Mouse (Mus musculus) myocyte (in vitro differentiated cells): ENCODE results near the gene Krt79.

Source experiments
- CEBPB ChIP-seq: IDR thresholded peaks from 2 replicates; pipeline ENCODE4 v1.6.1; 2011; ENCODE audit warnings: mild to moderate bottlenecking, moderate library complexity; ENCODE audit not compliant: poor library complexity, insufficient read depth, severe bottlenecking
- MAX ChIP-seq: IDR thresholded peaks from one replicate; pipeline ENCODE4 v1.6.1; 2011; ENCODE audit warnings: low read depth, mild to moderate bottlenecking, control low read depth
- MYOD1 ChIP-seq, 3 experiments: IDR thresholded peaks; one replicate each; pipeline ENCODE4 v1.6.1; 2011; ENCODE audit warnings: control low read depth in 2 of 3, low read depth in 2 of 3, mild to moderate bottlenecking in 2 of 3, moderate library complexity in 1 of 3; ENCODE audit not compliant: insufficient read length in 2 of 3, control insufficient read depth in 1 of 3
- MYOG ChIP-seq, 3 experiments: IDR thresholded peaks; one replicate each; pipeline ENCODE4 v1.6.1; 2011; ENCODE audit warnings: control low read depth in 2 of 3, low read depth in 2 of 3, mild to moderate bottlenecking in 2 of 3; ENCODE audit not compliant: insufficient read length in 2 of 3, control insufficient read depth in 1 of 3, insufficient read depth in 1 of 3
- POLR2A ChIP-seq: IDR thresholded peaks from one replicate; pipeline ENCODE4 v1.6.1; 2011; ENCODE audit warnings: low read depth, mild to moderate bottlenecking, control low read depth, moderate library complexity; ENCODE audit not compliant: insufficient read length
- POLR2AphosphoS2 ChIP-seq: IDR thresholded peaks from one replicate; pipeline ENCODE4 v1.6.1; 2011; ENCODE audit warnings: low read depth, control low read depth; ENCODE audit not compliant: insufficient read length
- TCF12 ChIP-seq: IDR thresholded peaks from one replicate; pipeline ENCODE4 v1.6.1; 2011; ENCODE audit warnings: mild to moderate bottlenecking, control low read depth; ENCODE audit not compliant: poor library complexity, insufficient read depth, severe bottlenecking
- TCF3 ChIP-seq: IDR thresholded peaks from one replicate; pipeline ENCODE4 v1.6.1; 2011; ENCODE audit warnings: low read depth, control low read depth; ENCODE audit not compliant: insufficient read length

- TF ChIP-seq POLR2A (peak; percentile 38), MAX (no peak), MYOG (IDR thresholded peaks at IDR 0.05; ENCODE audit: control insufficient read depth in 1 of 3, insufficient read depth in 1 of 3, insufficient read length in 2 of 3, low read depth in 2 of 3) (peak in 2 of 3 experiments; percentile 15 to 65), TCF12 (no peak), POLR2AphosphoS2 (peak; percentile 25), MYOD1 (IDR thresholded peaks at IDR 0.05; ENCODE audit: control insufficient read depth in 1 of 3, insufficient read length in 2 of 3, low read depth in 2 of 3) (peak in 1 of 3 experiments; percentile 77), CEBPB (no peak), TCF3 (no peak)
Observed at GRCm38 (mm10) chr15:101976023-101976422, 35.9 kb upstream of the Krt79 start.
